Mouse (Mus musculus) forebrain, embryonic 12.5 days (tissue): Measurements from ENCODE around the gene Map3k7cl. TPM values are rescaled to one million over a fixed set of nuclear protein-coding genes. Genes with fewer than 3 reads are reported as not detected.

Experiments used
- ATAC-seq: fragments of 200-750 bp; cut with Nextera tagmentation; 2 replicates; pipeline ENCODE4 v1.8.0; 2017; ENCODE audit warnings: moderate TSS enrichment; ENCODE audit not compliant: low FRiP score
- H3K27ac ChIP-seq: fragments of 300-500 bp; sonication (generic); 2 replicates; pipeline ENCODE4 v1.5.1; 2016; ENCODE audit warnings: mild to moderate bottlenecking
- H3K27me3 ChIP-seq: fragments of 300-500 bp; sonication (generic); 2 replicates; pipeline ENCODE4 v1.6.1; 2016; ENCODE audit warnings: mild to moderate bottlenecking
- H3K36me3 ChIP-seq: fragments of 300-500 bp; sonication (generic); replicated peaks from 2 replicates; pipeline ENCODE4 v1.6.1; 2016; ENCODE audit warnings: mild to moderate bottlenecking
- H3K4me1 ChIP-seq: fragments of 300-500 bp; sonication (generic); 2 replicates; pipeline ENCODE4 v1.6.1; 2016
- H3K4me2 ChIP-seq: fragments of 300-500 bp; sonication (generic); 2 replicates; pipeline ENCODE4 v1.6.1; 2016; ENCODE audit warnings: mild to moderate bottlenecking, moderate library complexity
- H3K4me3 ChIP-seq: fragments of 300-500 bp; sonication (generic); replicated peaks from 2 replicates; pipeline ENCODE4 v1.5.1; 2016; ENCODE audit warnings: mild to moderate bottlenecking
- H3K9ac ChIP-seq: fragments of 300-500 bp; sonication (generic); 2 replicates; pipeline ENCODE4 v1.6.1; 2016; ENCODE audit warnings: mild to moderate bottlenecking
- H3K9me3 ChIP-seq: fragments of 300-500 bp; sonication (generic); 2 replicates; pipeline ENCODE4 v1.6.1; 2016
- WGBS: fragments of 180-500 bp; shearing (Covaris S2); methylation state at CpG from one replicate; pipeline ENCODE4 v1.1.7; 2016; 5-methylcytosine and 5-hydroxymethylcytosine counted together
- polyA plus RNA-seq: library from polyadenylated mRNA; unstranded; fragments of >200 nt; fragmentation: Nextera tagmentation; extraction: Ambion mirVana; gene quantifications from 2 replicates; pipeline ENCODE4 v1.2.1, GENCODE M21; 2016

Map3k7cl gene
- polyA plus RNA-seq = not detected in 2 replicates

DNA sequence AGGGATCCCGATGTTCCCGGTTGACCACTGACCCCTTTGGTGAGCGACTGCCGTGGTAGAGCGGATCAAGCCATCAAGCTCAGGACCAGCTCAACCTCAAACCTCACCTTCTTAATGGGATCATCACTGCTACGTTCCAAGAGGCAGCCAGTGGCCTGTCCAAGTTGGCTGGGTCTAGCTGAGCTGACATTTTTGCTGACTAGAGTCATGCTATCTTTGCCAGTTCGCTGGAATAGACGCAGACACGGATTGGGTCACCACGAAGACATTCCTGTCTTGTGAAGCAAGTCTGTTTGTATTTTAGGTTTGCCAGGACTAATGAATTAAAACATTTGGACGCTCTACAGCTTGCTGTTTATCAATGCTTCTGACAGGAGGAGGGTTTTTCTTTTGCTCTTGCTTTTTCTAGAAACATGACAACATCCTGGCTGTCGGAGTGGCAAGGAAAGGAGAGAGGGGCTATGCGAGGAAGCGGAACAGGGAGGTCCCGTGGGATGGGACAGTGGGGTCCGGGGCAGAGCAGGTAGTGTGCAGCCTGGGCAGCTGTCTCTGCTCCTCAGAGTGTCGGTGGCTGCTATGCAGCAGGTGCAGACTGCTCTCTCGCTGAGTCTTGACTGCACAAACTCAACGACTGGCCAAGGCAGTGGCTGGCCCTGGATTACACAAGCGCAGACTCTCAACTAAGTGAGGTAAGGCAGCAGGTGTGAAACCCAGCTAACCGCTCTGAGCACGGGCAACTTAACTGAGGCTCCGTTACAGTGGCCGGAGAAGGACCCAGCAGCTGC is at the start of gene Map3k7cl:
Gene Map3k7cl (plus strand): TSS at position 424 of the 785 bp plus-strand sequence.
- H3K9ac ChIP-seq = no peak within 1 kb of the TSS
- WGBS = 90% methylated on average over 24 of the region's 24 CpGs
- H3K27me3 ChIP-seq = no peaks in the 10 kb centered on the region
- ATAC-seq = no peak
- H3K4me1 ChIP-seq = no peaks in the 10 kb centered on the region
- no peaks in the 10 kb centered on the region for H3K9me3 ChIP-seq
- H3K27ac ChIP-seq = no peak within 1 kb of the TSS
- no peaks in the 10 kb centered on the region for H3K36me3 ChIP-seq
- H3K4me2 ChIP-seq = no peak within 1 kb of the TSS
- no peak within 1 kb of the TSS for H3K4me3 ChIP-seq

DNA sequence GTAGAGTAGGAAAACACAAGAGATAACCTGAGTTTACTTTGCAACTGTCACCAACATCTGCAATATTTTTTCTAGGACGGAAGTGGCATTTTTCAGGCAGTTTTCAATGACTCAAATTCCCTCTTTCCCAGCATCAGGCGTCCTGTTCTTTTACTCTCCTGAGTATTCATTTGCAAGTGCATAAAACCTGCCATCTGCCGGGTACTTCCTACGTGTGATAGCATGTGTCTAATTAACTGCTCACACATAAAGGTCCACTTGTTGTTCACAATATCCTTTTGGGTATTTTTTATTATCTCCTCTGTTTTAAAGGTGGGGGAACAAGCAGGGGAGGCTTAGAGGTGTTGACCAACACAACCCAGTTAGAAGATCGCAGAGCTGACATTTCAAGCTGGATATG is 41.4 kb upstream of the Map3k7cl start:
- no peak overlapping the region for H3K9ac ChIP-seq
- H3K36me3 ChIP-seq = no peaks in the 10 kb centered on the region
- H3K4me2 ChIP-seq = no peak overlapping the region
- no peaks in the 10 kb centered on the region for H3K9me3 ChIP-seq
- ATAC-seq = no peak
- H3K27ac ChIP-seq = no peak overlapping the region
- H3K27me3 ChIP-seq = no peaks in the 10 kb centered on the region
- WGBS = 63% methylated on average over 5 of the region's 5 CpGs
- H3K4me3 ChIP-seq = no peak overlapping the region
- peaks cover 3% of the 10 kb centered on the region; the same call in 1 of the 2 replicates for H3K4me1 ChIP-seq

DNA sequence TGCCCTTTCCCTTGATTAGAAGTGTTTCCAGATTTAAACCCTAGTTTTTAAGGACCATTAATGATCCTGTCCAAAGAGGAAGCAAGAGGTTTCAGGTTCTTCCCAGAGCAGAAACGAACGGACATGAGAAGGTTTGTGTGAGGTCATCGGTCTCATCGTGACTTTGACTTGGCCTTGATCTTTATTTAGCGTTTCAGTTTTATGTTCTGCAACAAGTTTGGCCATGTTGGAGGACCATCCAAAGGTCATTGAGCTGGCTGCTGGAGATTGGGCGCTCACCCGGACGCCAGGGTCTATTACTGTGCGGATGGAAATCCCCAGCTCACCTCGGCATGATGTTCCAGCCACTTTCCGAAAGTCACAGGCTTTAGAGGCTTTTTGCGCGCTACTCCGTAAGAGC is 40.8 kb upstream of the Map3k7cl start:
- Histone ChIP-seq H3K9me3 (no peaks in the 10 kb centered on the region), H3K4me3 (no peak overlapping the region), H3K4me2 (no peak overlapping the region), H3K27me3 (no peaks in the 10 kb centered on the region), H3K36me3 (no peaks in the 10 kb centered on the region), H3K27ac (no peak overlapping the region), H3K9ac (no peak overlapping the region), H3K4me1 (peaks cover 3% of the 10 kb centered on the region; the same call in 1 of the 2 replicates)
- 94% methylated on average over 14 of the region's 14 CpGs for WGBS
- ATAC-seq = no peak

DNA sequence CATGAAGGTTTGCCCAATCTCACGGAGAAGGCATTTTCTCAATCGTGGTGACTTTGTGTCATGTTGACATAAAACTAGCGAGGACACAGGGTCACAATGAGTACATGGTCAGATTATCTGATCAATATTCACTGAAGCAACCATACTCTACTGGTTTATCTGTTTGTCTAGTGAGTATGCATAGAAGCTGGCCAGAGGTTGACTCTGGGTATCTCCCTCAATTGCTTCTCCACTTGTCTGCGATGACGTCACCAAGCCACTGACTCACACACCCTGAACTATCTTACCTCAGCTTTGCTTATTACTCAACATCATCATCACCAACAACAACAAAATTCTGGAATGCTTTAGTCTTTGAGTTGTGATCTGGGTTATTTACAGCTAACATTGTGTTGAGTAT is 28.9 kb upstream of the Map3k7cl start:
- no peak overlapping the region for H3K4me2 ChIP-seq
- H3K27me3 ChIP-seq = no peaks in the 10 kb centered on the region
- 90% methylated on average over 5 of the region's 5 CpGs for WGBS
- H3K9me3 ChIP-seq = no peaks in the 10 kb centered on the region
- no peak overlapping the region for H3K4me3 ChIP-seq
- no peak overlapping the region for H3K9ac ChIP-seq
- H3K27ac ChIP-seq = no peak overlapping the region
- no peak for ATAC-seq
- H3K4me1 ChIP-seq = no peaks in the 10 kb centered on the region
- no peaks in the 10 kb centered on the region for H3K36me3 ChIP-seq

DNA sequence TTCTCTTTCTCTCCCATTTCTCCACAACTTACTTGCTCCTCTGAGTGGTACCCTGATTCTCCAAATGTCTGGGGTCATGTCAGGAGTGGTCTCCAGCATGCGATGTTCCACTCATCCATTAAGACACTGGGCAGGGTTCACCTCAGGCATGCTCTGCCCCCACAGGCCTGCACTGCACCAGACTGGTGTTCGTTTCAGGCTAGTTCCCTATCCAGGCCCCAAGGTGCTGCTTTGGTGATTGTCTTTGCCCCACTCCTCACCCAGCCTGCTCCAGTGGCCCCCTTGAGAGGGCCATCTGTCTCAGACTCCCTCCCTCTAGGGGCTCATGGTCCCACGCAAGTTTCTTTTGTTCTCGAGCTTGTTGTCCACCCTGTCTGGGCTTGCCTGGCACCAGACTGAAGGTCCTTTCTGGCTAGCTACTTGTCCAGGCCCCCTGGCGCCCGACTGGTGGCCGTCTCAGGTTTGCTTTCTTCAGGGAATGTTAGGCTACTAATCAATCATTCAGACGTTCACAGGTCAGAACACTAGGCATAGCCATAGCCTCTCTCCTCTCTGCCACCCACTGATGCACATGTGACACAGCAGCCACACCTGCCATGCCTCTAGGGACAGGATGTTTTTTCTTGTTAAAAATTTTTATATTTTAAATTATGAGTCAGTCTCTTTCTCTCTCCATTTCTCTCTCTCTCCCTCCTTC is 25.4 kb upstream of the Map3k7cl start:
- Histone ChIP-seq H3K27me3 (no peaks in the 10 kb centered on the region), H3K4me2 (no peak overlapping the region), H3K27ac (no peak overlapping the region), H3K36me3 (no peaks in the 10 kb centered on the region), H3K9me3 (no peaks in the 10 kb centered on the region), H3K9ac (no peak overlapping the region), H3K4me3 (no peak overlapping the region), H3K4me1 (no peaks in the 10 kb centered on the region)
- no peak for ATAC-seq
- 74% methylated on average over 8 of the region's 8 CpGs for WGBS

DNA sequence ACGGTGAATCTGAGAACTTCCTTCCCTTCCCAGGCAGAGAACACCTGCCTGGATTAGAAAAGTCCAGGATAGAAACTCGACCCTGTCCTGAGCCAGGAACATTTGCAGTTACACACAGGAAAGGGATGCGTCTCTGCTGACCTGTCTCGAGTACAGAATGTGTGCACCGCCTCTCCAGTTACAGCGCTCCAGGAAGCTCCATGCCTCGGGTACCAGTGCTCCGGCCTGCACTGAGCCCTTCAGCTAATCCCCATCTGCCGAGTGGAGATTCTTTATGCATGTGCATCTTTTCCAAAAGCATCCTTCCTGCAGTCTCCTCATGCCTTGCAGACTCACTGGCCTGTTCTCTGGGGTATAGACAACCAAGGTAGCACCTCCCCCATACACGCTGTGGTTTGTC is 24.4 kb upstream of the Map3k7cl start:
- Histone ChIP-seq H3K9me3 (no peaks in the 10 kb centered on the region), H3K27ac (no peak overlapping the region), H3K36me3 (no peaks in the 10 kb centered on the region), H3K4me3 (no peak overlapping the region), H3K27me3 (no peaks in the 10 kb centered on the region), H3K4me1 (no peaks in the 10 kb centered on the region), H3K9ac (no peak overlapping the region), H3K4me2 (no peak overlapping the region)
- WGBS = 79% methylated on average over 10 of the region's 10 CpGs
- no peak for ATAC-seq

DNA sequence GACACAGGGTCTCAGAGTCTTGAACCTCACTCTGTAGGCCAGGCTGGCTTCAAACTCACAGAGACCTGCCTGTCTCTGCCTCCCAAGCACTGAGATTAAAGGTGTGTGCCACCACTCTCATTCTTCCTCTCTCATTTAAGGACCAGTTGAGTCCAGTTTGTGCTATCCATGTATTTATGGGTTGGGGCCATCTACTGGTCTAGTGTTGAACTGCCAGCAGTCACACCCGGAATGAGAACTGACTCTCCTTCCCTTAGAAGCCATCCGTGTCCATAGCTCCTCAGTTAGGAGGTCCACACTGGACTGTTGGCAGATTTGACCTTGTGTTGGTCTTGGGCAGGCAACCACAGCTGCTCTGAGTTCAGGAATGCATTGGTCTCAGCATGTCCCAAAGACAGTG is 4.8 kb upstream of the Map3k7cl start:
- 66% methylated on average over 2 of the region's 2 CpGs for WGBS
- Histone ChIP-seq H3K27ac (no peak overlapping the region), H3K4me2 (no peak overlapping the region), H3K9me3 (no peaks in the 10 kb centered on the region), H3K4me1 (no peaks in the 10 kb centered on the region), H3K9ac (no peak overlapping the region), H3K36me3 (no peaks in the 10 kb centered on the region), H3K4me3 (no peak overlapping the region), H3K27me3 (no peaks in the 10 kb centered on the region)
- no peak for ATAC-seq

DNA sequence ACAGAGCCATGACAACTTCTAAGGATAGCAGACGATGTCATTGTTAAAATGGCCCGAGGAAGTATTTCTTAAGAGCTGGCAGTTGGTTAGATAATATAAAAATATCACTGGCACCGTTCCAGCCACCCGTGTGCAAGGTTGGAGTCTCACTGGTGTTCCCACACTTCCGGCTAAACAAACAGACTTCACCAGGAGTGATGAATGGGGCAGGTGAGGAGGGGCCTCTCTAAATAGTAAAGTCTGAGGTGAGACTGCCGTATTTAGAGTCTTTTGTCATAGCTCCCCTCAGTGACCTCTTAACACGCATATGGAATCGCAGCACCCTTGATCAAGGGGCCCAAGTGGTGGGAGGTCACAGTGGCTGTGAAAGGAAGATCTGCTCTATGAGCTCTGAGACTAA is 3.2 kb downstream of the Map3k7cl start:
- H3K4me2 ChIP-seq = no peak overlapping the region
- H3K27me3 ChIP-seq = no peaks in the 10 kb centered on the region
- H3K9me3 ChIP-seq = no peaks in the 10 kb centered on the region
- no peak overlapping the region for H3K27ac ChIP-seq
- H3K4me1 ChIP-seq = no peaks in the 10 kb centered on the region
- H3K36me3 ChIP-seq = no peaks in the 10 kb centered on the region
- no peak for ATAC-seq
- 79% methylated on average over 8 of the region's 8 CpGs for WGBS
- H3K9ac ChIP-seq = no peak overlapping the region
- no peak overlapping the region for H3K4me3 ChIP-seq

DNA sequence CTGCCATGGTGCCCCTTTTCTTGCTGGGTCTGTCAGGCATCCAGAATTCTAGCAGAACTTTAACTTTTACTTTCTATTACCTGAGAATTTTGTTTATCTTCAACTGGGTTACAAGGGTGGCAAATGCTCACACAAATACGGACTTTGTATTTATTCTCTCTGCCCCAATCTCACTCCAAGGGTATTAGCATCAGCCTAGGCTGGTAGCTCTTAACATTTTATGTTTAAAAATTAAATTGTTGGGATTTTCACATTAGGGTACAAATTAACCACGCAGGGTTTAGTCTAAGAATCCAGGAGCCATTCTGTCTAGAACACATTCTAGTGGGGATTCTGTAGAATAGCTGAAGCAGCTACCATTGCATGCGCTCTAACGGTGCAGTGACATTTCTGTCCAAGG is 8.4 kb downstream of the Map3k7cl start:
- H3K9me3 ChIP-seq = no peaks in the 10 kb centered on the region
- WGBS = 84% methylated on average over 4 of the region's 4 CpGs
- no peak overlapping the region for H3K4me3 ChIP-seq
- no peaks in the 10 kb centered on the region for H3K27me3 ChIP-seq
- no peaks in the 10 kb centered on the region for H3K4me1 ChIP-seq
- ATAC-seq = no peak
- H3K9ac ChIP-seq = no peak overlapping the region
- H3K4me2 ChIP-seq = no peak overlapping the region
- no peaks in the 10 kb centered on the region for H3K36me3 ChIP-seq
- H3K27ac ChIP-seq = no peak overlapping the region

DNA sequence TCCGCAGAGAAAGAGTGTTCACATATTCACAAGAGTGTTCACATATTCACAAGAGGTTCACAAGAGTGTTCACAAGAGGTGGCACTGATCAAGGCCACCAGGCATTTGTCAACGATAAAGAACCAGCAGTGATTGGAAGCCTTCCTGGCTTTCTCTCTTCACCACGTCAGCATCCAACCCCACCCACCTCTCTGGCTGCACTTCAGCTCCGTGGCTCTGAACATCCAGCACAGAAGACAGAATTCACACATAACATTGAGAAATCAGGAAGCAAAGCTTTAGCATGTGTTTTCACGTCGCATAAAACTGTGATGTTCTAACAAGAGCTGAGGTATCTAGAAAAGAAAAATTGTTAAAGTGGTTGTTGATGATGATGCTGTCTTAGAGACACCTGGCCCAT is 10.4 kb downstream of the Map3k7cl start:
- no peaks in the 10 kb centered on the region for H3K4me1 ChIP-seq
- H3K36me3 ChIP-seq = no peaks in the 10 kb centered on the region
- 82% methylated on average over 6 of the region's 6 CpGs for WGBS
- no peaks in the 10 kb centered on the region for H3K27me3 ChIP-seq
- no peak overlapping the region for H3K4me2 ChIP-seq
- no peak for ATAC-seq
- H3K9ac ChIP-seq = no peak overlapping the region
- no peaks in the 10 kb centered on the region for H3K9me3 ChIP-seq
- no peak overlapping the region for H3K4me3 ChIP-seq
- H3K27ac ChIP-seq = no peak overlapping the region

DNA sequence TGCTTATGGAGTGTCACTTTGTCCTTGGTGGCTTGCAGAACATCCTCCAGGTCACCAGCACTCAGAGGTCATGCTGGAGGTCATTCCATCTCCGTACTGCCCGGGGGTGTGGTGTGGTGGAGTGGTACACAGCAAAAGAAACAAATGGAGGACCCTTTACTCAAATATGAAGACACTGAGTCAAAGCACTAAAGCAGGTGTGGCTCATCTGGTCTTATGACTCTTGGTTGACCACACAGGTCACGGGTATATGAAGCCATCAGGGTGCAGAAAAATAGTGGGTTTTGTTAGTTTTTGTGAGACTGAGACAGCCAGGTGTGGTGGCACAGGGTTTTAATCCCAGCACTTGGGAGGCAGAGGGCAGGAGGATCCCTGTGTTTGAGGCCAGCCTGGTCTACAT is 11.4 kb downstream of the Map3k7cl start:
- Histone ChIP-seq H3K4me1 (no peaks in the 10 kb centered on the region), H3K9me3 (no peaks in the 10 kb centered on the region), H3K36me3 (no peaks in the 10 kb centered on the region), H3K27ac (no peak overlapping the region), H3K4me3 (no peak overlapping the region), H3K9ac (no peak overlapping the region), H3K4me2 (no peak overlapping the region), H3K27me3 (no peaks in the 10 kb centered on the region)
- 87% methylated on average over 3 of the region's 3 CpGs for WGBS
- no peak for ATAC-seq

DNA sequence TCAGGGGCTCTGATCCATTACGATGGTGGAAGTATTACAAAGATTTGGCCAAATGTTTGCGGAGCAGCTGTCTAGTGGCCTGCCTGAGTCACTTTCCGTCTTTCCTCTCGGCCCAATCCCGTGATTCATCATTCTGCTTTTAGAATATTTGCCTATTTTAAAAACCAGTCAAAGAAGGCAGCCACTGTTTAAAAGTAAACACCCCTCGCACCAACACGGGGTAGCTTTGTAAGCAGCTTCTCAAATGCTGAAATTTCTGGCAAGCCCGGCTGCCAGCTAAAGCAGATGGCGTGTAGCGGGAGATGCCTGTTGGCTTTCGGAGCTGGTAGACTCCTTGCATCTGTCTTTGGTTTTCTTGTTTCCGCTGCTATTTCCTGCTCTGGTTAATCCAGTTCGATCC is 14.4 kb downstream of the Map3k7cl start:
- Histone ChIP-seq H3K9me3 (no peaks in the 10 kb centered on the region), H3K36me3 (no peaks in the 10 kb centered on the region), H3K4me2 (no peak overlapping the region), H3K4me3 (no peak overlapping the region), H3K4me1 (0 out of 2 replicates have a peak, but pooled peaks cover 2% of the 10 kb centered on the region), H3K27ac (no peak overlapping the region), H3K9ac (no peak overlapping the region), H3K27me3 (no peaks in the 10 kb centered on the region)
- WGBS = 90% methylated on average over 13 of the region's 13 CpGs
- ATAC-seq = no peak

DNA sequence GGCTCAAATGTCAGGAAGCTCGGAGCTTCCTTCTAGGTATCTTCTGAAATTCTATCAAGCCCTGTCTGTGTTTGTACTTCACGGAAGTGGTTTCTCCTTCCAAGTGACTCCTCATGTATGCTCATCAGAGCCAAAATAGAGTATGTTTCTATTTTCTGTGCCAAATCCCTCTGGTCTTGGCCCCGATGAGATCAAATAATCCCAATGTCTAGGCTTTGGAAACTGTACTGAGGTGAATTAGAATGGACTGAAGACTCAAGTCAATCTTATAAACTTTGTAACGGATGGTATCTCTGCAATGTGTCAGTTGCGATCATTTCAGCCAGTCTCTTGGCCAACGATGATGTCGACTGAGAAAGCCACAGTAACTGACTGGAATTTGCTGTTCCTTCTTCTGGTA is 15.1 kb downstream of the Map3k7cl start:
- Histone ChIP-seq H3K4me3 (no peak overlapping the region), H3K9ac (no peak overlapping the region), H3K4me1 (0 out of 2 replicates have a peak, but pooled peaks cover 2% of the 10 kb centered on the region), H3K36me3 (no peaks in the 10 kb centered on the region), H3K9me3 (no peaks in the 10 kb centered on the region), H3K27ac (no peak overlapping the region), H3K4me2 (no peak overlapping the region), H3K27me3 (no peaks in the 10 kb centered on the region)
- ATAC-seq = no peak
- WGBS = 94% methylated on average over 7 of the region's 7 CpGs
